Mouse (Mus musculus) heart, adult 2 months (tissue): ENCODE results near the gene Ikzf3. TPM values are rescaled to one million over a fixed set of nuclear protein-coding genes. Genes with fewer than 3 reads are reported as not detected.

ENCODE experiments used
- DNase-seq, 2 experiments: peaks; one replicate each; pipeline ENCODE4 v3.0.0; 2021
- H3K27ac ChIP-seq: fragments of 200-600 bp; 2 replicates; pipeline ENCODE4 v1.8.1; 2022
- H3K27me3 ChIP-seq: fragments of 200-500 bp; 2 replicates; pipeline ENCODE4 v1.6.1; 2012; ENCODE audit warnings: mild to moderate bottlenecking, low read length, inconsistent platforms, mixed read lengths; ENCODE audit not compliant: control insufficient read depth, insufficient read depth
- H3K36me3 ChIP-seq: fragments of 200-500 bp; 2 replicates; pipeline ENCODE4 v1.6.1; 2012; ENCODE audit warnings: low read length, inconsistent platforms; ENCODE audit not compliant: control insufficient read depth, insufficient read depth
- H3K4me1 ChIP-seq: fragments of 200-500 bp; 2 replicates; pipeline ENCODE4 v1.6.1; 2011; ENCODE audit warnings: low read length; ENCODE audit not compliant: control insufficient read depth, insufficient read depth
- H3K4me3 ChIP-seq: fragments of 200-600 bp; 2 replicates; pipeline ENCODE4 v1.8.1; 2022
- H3K79me2 ChIP-seq: fragments of 200-500 bp; replicated peaks from 2 replicates; pipeline ENCODE4 v1.6.1; 2012; ENCODE audit warnings: mild to moderate bottlenecking, inconsistent platforms, low read length, moderate library complexity, mixed read lengths; ENCODE audit not compliant: control insufficient read depth, insufficient read depth
- H3K9ac ChIP-seq: fragments of 200-500 bp; 2 replicates; pipeline ENCODE4 v1.6.1; 2012; ENCODE audit warnings: low read depth, mild to moderate bottlenecking, control low read depth, inconsistent platforms, low read length, mixed read lengths
- CTCF ChIP-seq: fragments of 200-600 bp; IDR thresholded peaks from 2 replicates; pipeline ENCODE4 v1.8.1; 2022; ENCODE audit warnings: antibody characterized with exemption, mild to moderate bottlenecking, moderate library complexity
- EP300 ChIP-seq: fragments of 200-500 bp; IDR thresholded peaks from 2 replicates; pipeline ENCODE4 v1.6.1; 2011; ENCODE audit warnings: low read depth, low read length, control low read depth; ENCODE audit not compliant: insufficient read depth
- POLR2A ChIP-seq: fragments of 200-500 bp; IDR thresholded peaks from 2 replicates; pipeline ENCODE4 v1.6.1; 2011; ENCODE audit warnings: mild to moderate bottlenecking, low read depth, low read length, control low read depth; ENCODE audit not compliant: insufficient read depth
- WGBS: fragments of 180-500 bp; shearing (Covaris S2); methylation state at CpG from one replicate; pipeline ENCODE4 v1.1.7; 2018; 5-methylcytosine and 5-hydroxymethylcytosine counted together
- intact Hi-C: fragments of 180-260 bp; cut with DNase I; formaldehyde crosslinking; loops from one replicate; pipeline ENCODE4 v1.15.1; 2025
- polyA plus RNA-seq: library from polyadenylated mRNA; depleted of rRNA; stranded (reverse); fragments of >200 nt; gene quantifications from 2 replicates; pipeline ENCODE4 v1.2.3, GENCODE M21; 2012
- total RNA-seq, 2 experiments: library from RNA; stranded (reverse); gene quantifications; 2 replicates each; pipeline ENCODE4 v1.2.3; 2021

Ikzf3 gene
- total and polyA plus RNA-seq, 3 experiments: 0.94 to 1.5 (median 1.5) TPM

DNA sequence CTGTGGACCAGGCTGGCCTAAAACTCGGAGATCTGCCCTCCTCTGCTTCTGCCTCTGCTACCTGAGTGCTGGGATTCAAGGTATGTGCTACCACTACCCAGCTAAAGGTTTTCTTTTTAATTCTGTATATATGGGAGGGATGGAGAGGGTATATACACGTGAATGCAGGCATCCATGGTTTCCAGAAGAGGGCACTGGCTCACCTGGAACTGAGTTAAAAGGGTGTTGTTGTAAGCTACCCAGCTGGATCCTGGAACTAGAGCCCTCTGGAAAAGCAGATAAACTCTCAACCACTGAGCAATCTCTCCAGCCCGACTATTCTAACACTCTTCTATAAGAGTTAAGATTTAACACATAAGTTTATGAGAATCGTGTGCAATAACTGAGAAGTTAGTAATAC is 3.5 kb upstream of the Ikzf3 start:
- Histone ChIP-seq H3K4me3 (no peak overlapping the region), H3K27ac (no peak overlapping the region), H3K36me3 (no peaks in the 10 kb centered on the region), H3K9ac (no peak overlapping the region), H3K4me1 (0 out of 2 replicates have a peak, but pooled peaks cover 3% of the 10 kb centered on the region), H3K79me2 (no peaks in the 10 kb centered on the region), H3K27me3 (peaks cover 13% of the 10 kb centered on the region)
- TF ChIP-seq POLR2A (no peak), EP300 (no peak), CTCF (peak; percentile 33)
- no peak for DNase-seq
- 65% methylated on average over 4 of the region's 4 CpGs for WGBS
- intact Hi-C loops: no loop called here

DNA sequence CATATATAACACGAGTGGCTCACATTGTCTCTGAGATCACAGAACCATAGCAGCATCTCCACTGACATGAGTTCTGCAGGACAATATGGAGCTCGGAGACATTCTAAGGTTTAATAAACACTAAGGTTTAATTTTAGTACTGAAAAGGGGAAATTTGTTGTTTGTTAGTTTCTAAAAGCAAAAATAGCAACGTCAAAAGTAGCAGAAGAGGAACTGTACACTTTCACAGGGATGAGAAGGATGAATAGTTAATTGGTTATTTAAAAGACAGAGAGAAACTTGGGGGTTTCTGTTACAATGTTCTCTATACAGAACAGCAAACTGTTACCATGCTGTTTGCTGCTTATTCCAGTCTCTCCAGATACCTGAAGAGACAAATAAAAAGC is 1.5 kb upstream of the Ikzf3 start:
- intact Hi-C loops: no loop called here
- DNase-seq: no peak
- H3K4me3 ChIP-seq: no peak overlapping the region
- H3K36me3 ChIP-seq: no peaks in the 10 kb centered on the region
- 0 out of 2 replicates have a peak, but pooled peaks cover 3% of the 10 kb centered on the region for H3K4me1 ChIP-seq
- 52% methylated on average over 3 of the region's 3 CpGs for WGBS
- no peak for TF ChIP-seq EP300
- no peak for TF ChIP-seq CTCF
- TF ChIP-seq POLR2A: no peak
- no peak overlapping the region for H3K27ac ChIP-seq
- H3K79me2 ChIP-seq: no peaks in the 10 kb centered on the region
- H3K27me3 ChIP-seq: peaks cover 13% of the 10 kb centered on the region
- no peak overlapping the region for H3K9ac ChIP-seq

DNA sequence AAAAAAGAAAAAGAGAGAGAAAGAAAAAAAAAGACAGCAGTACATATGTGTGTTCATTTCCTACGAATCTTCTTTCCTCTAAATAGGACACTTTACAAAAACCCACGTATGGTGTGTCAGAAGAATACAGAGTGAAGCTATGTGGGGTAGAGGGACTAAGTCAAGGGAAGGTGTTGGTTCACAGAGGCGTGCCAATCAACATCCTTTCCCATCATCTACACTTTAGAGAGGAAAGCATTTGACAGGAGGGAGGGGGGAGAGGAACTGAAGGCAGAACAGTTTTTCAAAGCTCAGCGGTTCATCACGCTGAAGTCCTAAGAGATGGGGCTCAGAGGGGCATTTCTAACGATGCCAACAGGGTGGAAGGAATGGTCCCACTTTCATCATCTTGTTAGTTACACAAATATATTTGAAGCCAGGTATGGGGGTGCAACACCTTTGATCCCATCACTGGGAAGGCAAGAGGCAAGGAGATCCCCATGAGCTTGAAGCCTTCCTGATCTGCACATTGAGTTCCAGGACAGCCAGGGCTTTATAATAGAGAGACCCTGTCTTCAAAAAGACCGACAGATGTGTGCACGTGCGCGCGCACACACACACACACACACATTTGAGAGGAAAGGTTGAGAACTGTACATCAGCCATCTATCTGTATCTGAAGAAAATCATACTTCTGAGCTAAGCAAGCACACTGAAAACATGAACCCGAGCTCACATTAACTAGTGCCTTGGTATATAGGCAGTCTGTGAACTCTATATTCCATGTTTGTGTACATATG is 887 bp upstream of the Ikzf3 start:
- intact Hi-C loops: no loop called here
- no peak for TF ChIP-seq POLR2A
- no peak for TF ChIP-seq EP300
- TF ChIP-seq CTCF: no peak
- Histone ChIP-seq H3K36me3 (no peaks in the 10 kb centered on the region), H3K79me2 (no peaks in the 10 kb centered on the region), H3K27me3 (peaks cover 15% of the 10 kb centered on the region), H3K4me1 (0 out of 2 replicates have a peak, but pooled peaks cover 3% of the 10 kb centered on the region), H3K4me3 (no peak overlapping the region), H3K27ac (no peak overlapping the region), H3K9ac (no peak overlapping the region)
- DNase-seq: no peak
- 39% methylated on average over 12 of the region's 12 CpGs for WGBS

DNA sequence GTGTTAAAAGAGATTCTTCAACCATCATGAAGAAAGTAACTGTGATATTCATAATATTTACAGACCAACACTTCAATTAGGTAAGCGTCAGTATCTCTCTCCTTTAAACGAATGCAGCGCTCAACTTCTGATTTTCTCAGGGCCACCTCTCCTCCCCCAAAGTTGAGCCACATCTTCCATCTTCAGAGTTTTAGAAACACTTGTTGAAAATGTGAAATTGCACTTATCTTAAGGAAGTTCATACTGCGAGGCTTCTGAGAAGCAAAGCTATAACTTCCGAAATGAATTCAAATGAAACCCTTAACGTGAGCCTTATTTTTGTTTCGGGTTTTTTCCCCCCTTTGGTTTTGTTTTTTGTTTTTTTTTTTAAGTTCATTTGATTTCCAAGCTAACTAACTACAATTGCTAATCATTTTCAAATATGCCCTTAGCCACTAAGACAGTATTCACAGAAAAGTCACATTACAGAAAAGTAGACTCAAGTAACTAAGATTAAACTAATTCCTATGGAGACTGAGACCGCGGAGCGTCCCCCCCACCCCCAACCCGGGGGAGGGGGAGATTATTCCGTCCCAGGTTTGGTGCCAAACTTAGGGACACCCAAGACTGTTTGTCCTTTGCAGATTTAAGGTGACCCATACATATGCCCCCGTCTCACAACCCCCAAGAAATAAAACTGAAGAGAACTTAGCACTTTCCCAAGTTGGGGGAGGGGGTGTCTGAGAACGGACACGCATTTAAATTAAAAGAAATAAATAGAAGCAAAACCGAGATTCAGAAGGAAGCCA is 747 bp downstream of the Ikzf3 start:
- Histone ChIP-seq H3K4me1 (no peaks in the 10 kb centered on the region), H3K4me3 (peak overlapping the region; percentile 27), H3K36me3 (no peaks in the 10 kb centered on the region), H3K9ac (no peak overlapping the region), H3K79me2 (no peaks in the 10 kb centered on the region), H3K27ac (no peak overlapping the region), H3K27me3 (peaks cover 15% of the 10 kb centered on the region)
- intact Hi-C loops: no loop called here
- peak; percentile 7 to 20 for DNase-seq
- TF ChIP-seq CTCF: no peak
- no peak for TF ChIP-seq POLR2A
- no peak for TF ChIP-seq EP300
- WGBS: 6% methylated on average over 16 of the region's 16 CpGs

DNA sequence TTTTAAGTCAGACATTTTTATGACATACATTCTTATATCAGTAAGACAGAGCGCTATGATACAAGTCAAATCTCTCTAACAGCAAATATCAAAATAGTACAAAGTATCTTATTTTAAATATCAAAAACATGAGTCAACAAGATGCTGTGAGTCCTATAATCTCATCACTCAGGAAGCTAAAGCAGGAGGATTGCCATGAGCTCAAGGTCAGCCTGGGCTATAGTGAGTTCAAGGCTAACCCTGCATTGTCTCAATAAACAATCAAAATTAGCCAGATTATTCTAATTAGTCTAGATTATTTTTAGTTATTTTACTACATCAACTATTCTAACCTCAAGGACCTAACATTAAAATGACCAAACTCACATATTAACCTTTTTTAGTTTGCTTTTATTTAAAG is 2.4 kb downstream of the Ikzf3 start:
- TF ChIP-seq EP300: no peak
- no peak for TF ChIP-seq CTCF
- no peak for TF ChIP-seq POLR2A
- Histone ChIP-seq H3K27ac (no peak overlapping the region), H3K9ac (no peak overlapping the region), H3K4me1 (no peaks in the 10 kb centered on the region), H3K36me3 (no peaks in the 10 kb centered on the region), H3K27me3 (peaks cover 12% of the 10 kb centered on the region), H3K79me2 (no peaks in the 10 kb centered on the region), H3K4me3 (no peak overlapping the region)
- no peak for DNase-seq
- 72% methylated on average over 1 of the region's 1 CpGs for WGBS
- intact Hi-C loops: no loop called here

DNA sequence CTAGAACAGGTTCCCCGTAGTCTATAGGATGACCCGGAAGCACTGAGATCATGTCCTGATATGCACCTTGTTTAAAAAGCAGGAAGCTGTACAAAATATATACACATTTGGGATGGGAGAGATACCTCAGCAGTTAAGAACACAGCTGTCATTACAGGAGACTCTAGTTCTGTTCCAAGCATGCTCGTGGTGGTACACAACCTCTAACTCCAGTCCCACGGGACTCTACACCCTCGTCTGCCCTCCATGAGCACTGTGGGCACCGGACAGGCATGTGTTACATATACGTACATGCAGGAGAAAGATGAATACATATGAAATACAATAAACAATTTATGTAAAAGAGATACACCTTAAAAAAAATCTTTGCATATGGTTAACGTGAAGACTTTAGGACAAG is 3.3 kb downstream of the Ikzf3 start:
- no peaks in the 10 kb centered on the region for H3K36me3 ChIP-seq
- intact Hi-C loops: no loop called here
- no peak overlapping the region for H3K27ac ChIP-seq
- DNase-seq: no peak
- H3K4me1 ChIP-seq: no peaks in the 10 kb centered on the region
- no peaks in the 10 kb centered on the region for H3K79me2 ChIP-seq
- no peak overlapping the region for H3K9ac ChIP-seq
- WGBS: 66% methylated on average over 8 of the region's 8 CpGs
- no peak overlapping the region for H3K4me3 ChIP-seq
- H3K27me3 ChIP-seq: peaks cover 12% of the 10 kb centered on the region
- no peak for TF ChIP-seq POLR2A
